Mouse (Mus musculus) kidney, postnatal 10 days (tissue): ENCODE measurements around the gene Oit1.
A peak's percentile ranks its signal among the peaks of the same experiment; 100 is the strongest.

ENCODE experiments used
- DNase-seq: peaks from one replicate; pipeline ENCODE4 v3.0.0; 2021; ENCODE audit warnings: mixed read lengths

The Oit1 gene

GRCm38 (mm10) chr14:8334511-8334910 lies 44.0 kb downstream of the Oit1 start:
- peak; percentile 40 for DNase-seq

- peak; percentile 62 for DNase-seq
Measured at GRCm38 (mm10) chr14:8332314-8333252, 46.0 kb downstream of the Oit1 start.

DNA sequence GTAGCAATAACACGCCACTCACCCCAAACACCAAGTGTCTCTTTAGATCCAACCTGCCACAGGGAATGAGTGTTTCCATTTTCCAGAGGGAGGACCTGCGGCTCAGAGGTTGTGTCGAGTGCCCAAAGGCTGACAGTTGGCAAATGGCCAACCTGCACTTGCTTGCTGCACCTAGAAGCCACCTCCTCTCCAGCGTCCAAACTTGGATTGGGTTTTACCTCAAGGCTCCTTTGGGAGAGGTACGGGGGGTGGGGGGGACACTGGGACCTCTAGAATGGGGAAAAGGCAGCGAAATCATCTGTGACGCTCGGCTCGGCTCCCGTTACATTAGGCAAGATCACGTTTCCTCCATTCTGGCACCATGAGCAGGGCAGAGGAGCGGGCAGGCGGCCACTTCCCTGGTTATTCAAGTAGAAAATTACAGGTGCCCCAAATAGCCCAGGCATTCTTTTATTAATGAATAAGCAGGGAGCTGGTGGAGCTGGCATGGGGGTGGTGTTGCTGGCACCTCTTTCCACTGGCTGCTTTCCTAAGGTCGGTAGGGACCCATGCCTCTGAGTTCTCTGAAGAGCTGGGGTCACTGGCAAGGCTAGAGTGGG lies 47.1 kb downstream of the Oit1 start:
- DNase-seq = peak; percentile 85

DNA sequence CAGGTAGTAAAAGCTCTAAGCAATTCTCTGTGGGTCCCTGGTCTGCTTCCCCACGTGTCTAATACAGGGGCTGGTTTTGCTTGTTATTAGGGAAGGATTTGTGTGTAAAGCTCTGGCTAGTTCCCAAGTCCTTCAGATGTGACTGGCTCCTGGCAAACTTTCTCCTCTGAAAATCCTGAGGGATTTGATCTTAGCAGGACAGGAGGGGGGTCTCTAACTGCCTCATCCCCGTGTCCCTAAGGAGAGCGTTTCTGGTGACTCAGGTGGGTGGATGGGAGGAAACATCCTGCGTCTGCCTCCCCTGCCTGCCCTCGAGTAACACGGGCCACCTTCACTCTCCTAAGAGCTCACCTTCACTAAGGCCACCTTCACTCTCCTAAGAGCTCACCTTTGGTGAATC lies 48.2 kb downstream of the Oit1 start:
- DNase-seq = no peak

- no peak for DNase-seq
Measured at GRCm38 (mm10) chr14:8329552-8329951, 49.0 kb downstream of the Oit1 start.

DNA sequence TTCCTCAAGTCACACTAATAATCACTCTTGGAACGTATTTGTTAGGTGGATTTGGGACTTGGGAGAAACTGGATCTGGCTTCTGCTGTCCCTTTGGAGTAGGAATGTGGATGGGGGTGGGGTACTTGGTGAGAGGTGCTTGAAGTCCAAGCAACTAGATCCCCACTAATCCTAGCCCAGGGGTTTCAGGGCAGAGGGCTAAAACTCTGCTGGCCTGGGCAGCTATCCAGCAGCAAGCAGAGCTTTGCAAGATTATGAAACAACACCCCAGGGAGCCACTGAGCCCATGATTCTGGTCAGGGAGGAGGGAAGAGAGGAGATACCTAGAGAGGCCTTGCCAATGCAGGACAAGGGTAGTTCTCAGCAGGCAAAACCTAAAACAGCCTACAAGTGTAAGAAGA lies 51.2 kb downstream of the Oit1 start:
- DNase-seq = peak; percentile 69

GRCm38 (mm10) chr14:8326961-8327360 lies 51.6 kb downstream of the Oit1 start:
- peak; percentile 60 for DNase-seq

DNA sequence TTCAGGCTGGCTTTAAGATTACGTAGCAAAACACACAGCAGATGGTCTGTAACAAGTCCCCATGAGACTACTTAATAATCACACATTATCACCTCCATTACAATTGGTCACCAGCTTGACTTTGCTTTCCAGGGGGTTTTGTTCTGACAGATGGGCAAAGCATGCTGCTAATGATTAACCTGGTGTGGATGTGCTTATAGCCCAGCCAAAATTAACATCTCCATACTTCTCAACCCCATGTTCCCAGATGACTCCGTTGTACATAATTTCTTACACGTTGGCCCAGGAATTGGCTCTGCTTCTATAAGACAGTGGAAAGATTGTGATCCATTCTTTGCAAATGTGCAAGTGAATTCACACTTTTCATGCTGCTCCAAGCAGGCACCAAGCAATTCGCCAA lies 52.8 kb downstream of the Oit1 start:
- no peak for DNase-seq

DNA sequence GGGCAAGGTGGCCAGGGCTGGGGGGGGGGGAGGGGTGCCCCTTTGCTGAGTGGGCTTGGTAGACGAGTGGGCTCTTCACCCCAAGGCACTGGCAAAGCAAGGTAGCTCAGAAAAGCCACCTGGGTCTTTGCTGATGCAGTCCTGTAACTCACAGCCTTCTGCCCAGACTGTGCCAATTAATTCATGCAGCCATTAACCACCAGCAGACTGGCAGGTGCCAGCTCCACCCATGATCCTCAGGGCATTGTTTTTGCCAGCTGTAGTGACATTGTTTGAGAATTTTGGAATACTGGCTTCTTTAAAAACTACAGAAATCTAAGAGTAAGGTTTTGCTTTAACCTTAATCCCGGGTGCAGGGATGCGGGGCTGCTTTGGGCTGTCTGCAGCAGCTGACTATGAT lies 58.0 kb downstream of the Oit1 start:
- no peak for DNase-seq

DNA sequence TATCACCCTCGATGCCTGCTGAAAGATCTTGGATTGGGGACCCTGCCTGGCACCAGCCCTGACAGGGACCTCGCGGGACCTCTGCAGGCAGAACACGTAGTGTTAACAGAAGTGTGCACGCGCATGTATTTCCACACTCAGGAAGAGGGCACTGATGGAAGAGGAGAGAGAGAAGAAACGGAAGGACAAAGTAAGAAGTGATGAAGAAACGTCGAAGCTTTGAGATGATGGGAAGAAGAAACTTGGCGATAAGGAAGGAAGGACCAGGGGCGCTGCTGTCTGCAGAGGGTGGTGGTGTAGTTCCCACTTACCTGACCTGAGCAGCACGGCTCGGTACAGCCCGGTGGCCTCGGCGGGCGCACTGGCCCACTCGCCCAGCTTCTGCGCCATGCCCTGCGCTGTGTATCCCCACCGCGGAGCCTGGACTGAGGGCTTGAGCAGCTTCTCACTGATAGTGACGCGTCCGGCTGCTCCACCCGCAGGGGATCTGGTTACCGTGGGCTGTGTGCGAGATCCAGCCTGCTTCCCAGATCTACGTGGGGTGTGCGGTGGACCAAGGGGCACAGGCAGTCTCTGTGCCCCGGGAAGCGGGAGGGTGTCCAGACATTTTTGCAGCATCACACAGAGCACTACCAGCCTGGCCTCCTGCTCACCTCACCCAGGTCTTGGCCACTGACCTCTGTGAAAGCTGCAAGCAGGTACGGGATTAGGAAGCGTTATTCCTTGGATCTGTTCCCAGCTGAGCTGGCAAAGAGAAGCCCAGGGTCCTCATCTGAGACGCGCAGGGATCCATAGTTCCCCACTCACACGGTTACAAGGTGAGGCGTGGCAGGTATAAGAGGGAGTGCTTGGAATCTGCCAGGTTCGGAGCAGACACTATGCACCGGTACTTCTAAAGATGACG lies 61.1 kb downstream of the Oit1 start, which contains the start of gene Fam107a:
Fam107a (minus strand) TSS at position 830 of the 904 bp plus-strand sequence.
- peak; percentile 29 for DNase-seq

GRCm38 (mm10) chr14:8316366-8317193 lies 62.0 kb downstream of the Oit1 start:
- no peak for DNase-seq

DNA sequence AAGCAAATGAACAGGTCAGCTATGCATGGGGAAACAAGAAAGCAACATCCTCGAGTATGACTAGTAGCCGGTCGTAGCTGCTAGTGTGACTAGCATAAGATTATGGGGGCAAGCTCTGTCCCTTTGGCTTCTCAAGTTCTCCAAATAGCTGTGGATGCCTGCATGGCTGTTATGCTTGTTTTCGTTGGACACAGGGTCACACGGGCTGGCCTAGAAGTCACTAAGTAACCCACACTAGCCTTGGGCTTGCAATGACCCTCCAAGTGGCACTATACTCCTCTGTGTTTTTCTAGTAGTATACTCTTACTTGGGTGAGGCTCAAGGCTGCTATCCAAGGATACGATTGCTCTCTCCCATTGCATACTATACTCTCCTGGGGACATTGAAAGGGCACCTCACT lies 63.4 kb downstream of the Oit1 start:
- DNase-seq = no peak

- DNase-seq = peak; percentile 44
Measured at GRCm38 (mm10) chr14:8314536-8314935, 64.0 kb downstream of the Oit1 start.

- no peak for DNase-seq
Measured at GRCm38 (mm10) chr14:8313877-8314276, 64.7 kb downstream of the Oit1 start.

- no peak for DNase-seq
Measured at GRCm38 (mm10) chr14:8309621-8310141, 68.9 kb downstream of the Oit1 start.

DNA sequence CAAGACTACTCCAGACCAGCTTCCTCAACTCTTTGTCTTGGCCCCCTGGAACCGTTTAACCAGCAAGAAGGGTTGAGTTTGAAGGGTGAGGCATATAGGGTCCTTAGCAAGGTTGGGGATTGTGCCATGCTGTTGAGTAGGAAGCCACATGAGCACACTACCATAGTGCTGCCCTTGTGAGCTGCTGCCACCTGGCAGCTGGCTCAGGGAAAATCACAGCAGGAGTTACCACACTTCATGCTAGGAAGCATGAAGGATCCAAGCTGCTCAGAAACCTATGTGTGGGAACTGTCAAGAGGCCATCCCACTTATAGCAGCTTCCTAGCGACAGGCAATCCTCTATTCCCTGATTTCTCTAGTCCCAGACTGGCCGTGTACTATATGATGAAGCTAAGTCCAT lies 69.9 kb downstream of the Oit1 start:
- no peak for DNase-seq

GRCm38 (mm10) chr14:8306884-8307283 lies 71.7 kb downstream of the Oit1 start:
- no peak for DNase-seq

GRCm38 (mm10) chr14:8305014-8305413 lies 73.5 kb downstream of the Oit1 start:
- no peak for DNase-seq

- DNase-seq = no peak
Measured at GRCm38 (mm10) chr14:8304082-8304481, 74.5 kb downstream of the Oit1 start.

DNA sequence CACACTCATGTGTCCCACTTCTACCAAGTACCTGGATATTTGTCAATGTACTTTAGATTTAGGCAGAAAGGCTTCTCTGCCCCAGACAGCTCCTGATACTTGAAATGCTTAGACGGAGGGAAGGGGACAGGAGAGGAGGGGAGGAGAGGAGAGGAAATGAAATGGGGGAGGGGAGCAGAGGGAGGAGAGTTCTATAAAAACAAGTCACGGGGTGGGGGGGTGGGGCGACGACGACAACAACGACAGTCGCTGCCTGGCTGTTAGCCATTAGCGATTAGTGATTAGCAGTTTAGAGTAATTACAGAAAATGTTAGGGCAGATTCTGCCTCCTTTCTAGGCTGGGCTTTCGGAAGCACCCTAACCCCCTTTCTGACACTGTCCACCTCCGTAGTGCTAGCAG lies 75.9 kb downstream of the Oit1 start:
- DNase-seq = no peak

DNA sequence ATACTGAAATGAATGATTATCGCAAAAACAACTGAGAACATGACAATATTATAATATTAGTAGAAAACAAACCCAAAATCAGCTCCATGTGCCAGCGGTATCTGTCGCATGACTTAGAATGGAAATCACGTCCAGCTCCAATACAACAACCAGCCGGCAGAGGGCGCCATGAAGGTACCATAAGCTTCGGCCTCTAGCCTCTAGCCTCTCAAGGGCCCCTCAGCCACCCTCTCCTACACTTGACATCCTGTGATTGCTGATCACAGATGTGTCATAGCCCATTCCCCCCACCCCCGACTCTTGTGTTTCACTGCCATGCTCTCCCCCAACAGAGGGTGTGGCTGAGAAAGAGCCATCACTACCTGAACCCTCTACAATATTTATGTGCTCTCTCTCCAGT lies 78.3 kb downstream of the Oit1 start:
- DNase-seq = peak; percentile 79
